Mouse (Mus musculus) heart, adult 2 months (tissue): ENCODE results near the gene Ehmt1.

ENCODE experiments used
- CTCF ChIP-seq: fragments of 200-600 bp; IDR thresholded peaks from 2 replicates; pipeline ENCODE4 v1.8.1; 2022; ENCODE audit warnings: antibody characterized with exemption, mild to moderate bottlenecking, moderate library complexity
- POLR2A ChIP-seq: fragments of 200-500 bp; IDR thresholded peaks from 2 replicates; pipeline ENCODE4 v1.6.1; 2011; ENCODE audit warnings: mild to moderate bottlenecking, low read depth, low read length, control low read depth; ENCODE audit not compliant: insufficient read depth

- TF ChIP-seq CTCF, result peak; percentile 73
- TF ChIP-seq POLR2A, result no peak
These were observed 67.0 kb downstream of the Ehmt1 start for GRCm38 (mm10) chr2:24852408-24852807.
